Mouse (Mus musculus) midbrain, embryonic 10.5 days (tissue): ENCODE results near the gene Dmrt2. TPM values are rescaled to one million over a fixed set of nuclear protein-coding genes. Genes with fewer than 3 reads are reported as not detected.

Experiments used
- DNase-seq: peaks from one replicate; pipeline ENCODE4 v3.0.0-alpha.2; 2017; ENCODE audit warnings: low spot score
- H3K27ac ChIP-seq: fragments of 300-500 bp; sonication (generic); replicated peaks from 2 replicates; pipeline ENCODE4 v1.5.1; 2016; ENCODE audit warnings: mild to moderate bottlenecking
- H3K27me3 ChIP-seq: fragments of 300-500 bp; sonication (generic); 2 replicates; pipeline ENCODE4 v1.6.1; 2016; ENCODE audit warnings: low read depth, mild to moderate bottlenecking; ENCODE audit not compliant: poor library complexity, severe bottlenecking
- H3K36me3 ChIP-seq: fragments of 300-500 bp; sonication (generic); 2 replicates; pipeline ENCODE4 v1.6.1; 2016; ENCODE audit warnings: mild to moderate bottlenecking, moderate library complexity
- H3K4me1 ChIP-seq: fragments of 300-500 bp; sonication (generic); 2 replicates; pipeline ENCODE4 v1.6.1; 2016
- H3K4me3 ChIP-seq: fragments of 300-500 bp; sonication (generic); 2 replicates; pipeline ENCODE4 v1.5.1; 2016; ENCODE audit warnings: mild to moderate bottlenecking, moderate library complexity
- H3K9me3 ChIP-seq: fragments of 300-500 bp; sonication (generic); replicated peaks from 2 replicates; pipeline ENCODE4 v1.6.1; 2016; ENCODE audit warnings: mild to moderate bottlenecking
- WGBS: fragments of 180-500 bp; shearing (Covaris S2); methylation state at CpG from one replicate; pipeline ENCODE4 v1.1.7; 2016; 5-methylcytosine and 5-hydroxymethylcytosine counted together
- polyA plus RNA-seq: library from polyadenylated mRNA; unstranded; fragments of >200 nt; fragmentation: Nextera tagmentation; extraction: Ambion mirVana; gene quantifications from 2 replicates; pipeline ENCODE4 v1.2.1, GENCODE M21; 2016

The Dmrt2 gene
- polyA plus RNA-seq, 1 experiment from 2014 or later: 0.16 TPM

- Histone ChIP-seq H3K4me3 (no peak overlapping the region), H3K27me3 (no peaks in the 10 kb centered on the region), H3K27ac (no peak overlapping the region), H3K36me3 (no peaks in the 10 kb centered on the region), H3K4me1 (peaks cover 5% of the 10 kb centered on the region; the same call in 1 of the 2 replicates), H3K9me3 (no peaks in the 10 kb centered on the region)
- WGBS: 47% methylated on average over 5 of the region's 5 CpGs
- DNase-seq: no peak
Observed at GRCm38 (mm10) chr19:25722616-25723015, 50.4 kb downstream of the Dmrt2 start.

Other genes with a start within 250 kb of the Dmrt2 start
- gene Dmrt1, start 166.8 kb upstream of the Dmrt2 start, polyA plus RNA-seq: 0.07 TPM in 1 of 2 replicates, not detected in the other
- gene Dmrt3, start 62.1 kb upstream of the Dmrt2 start, polyA plus RNA-seq: 0.39 and 2.1 TPM in 2 replicates